Mouse (Mus musculus) cerebellum, adult (tissue): Measurements from ENCODE around the gene Mier1.

Source experiments
- ATAC-seq: cut with Nextera tagmentation; 2 replicates; pipeline ENCODE4 v1.9.2; 2017; ENCODE audit warnings: mild to moderate bottlenecking, moderate library complexity, mixed read lengths; ENCODE audit not compliant: insufficient number of reproducible peaks, low FRiP score, low TSS enrichment

Mier1 gene

DNA sequence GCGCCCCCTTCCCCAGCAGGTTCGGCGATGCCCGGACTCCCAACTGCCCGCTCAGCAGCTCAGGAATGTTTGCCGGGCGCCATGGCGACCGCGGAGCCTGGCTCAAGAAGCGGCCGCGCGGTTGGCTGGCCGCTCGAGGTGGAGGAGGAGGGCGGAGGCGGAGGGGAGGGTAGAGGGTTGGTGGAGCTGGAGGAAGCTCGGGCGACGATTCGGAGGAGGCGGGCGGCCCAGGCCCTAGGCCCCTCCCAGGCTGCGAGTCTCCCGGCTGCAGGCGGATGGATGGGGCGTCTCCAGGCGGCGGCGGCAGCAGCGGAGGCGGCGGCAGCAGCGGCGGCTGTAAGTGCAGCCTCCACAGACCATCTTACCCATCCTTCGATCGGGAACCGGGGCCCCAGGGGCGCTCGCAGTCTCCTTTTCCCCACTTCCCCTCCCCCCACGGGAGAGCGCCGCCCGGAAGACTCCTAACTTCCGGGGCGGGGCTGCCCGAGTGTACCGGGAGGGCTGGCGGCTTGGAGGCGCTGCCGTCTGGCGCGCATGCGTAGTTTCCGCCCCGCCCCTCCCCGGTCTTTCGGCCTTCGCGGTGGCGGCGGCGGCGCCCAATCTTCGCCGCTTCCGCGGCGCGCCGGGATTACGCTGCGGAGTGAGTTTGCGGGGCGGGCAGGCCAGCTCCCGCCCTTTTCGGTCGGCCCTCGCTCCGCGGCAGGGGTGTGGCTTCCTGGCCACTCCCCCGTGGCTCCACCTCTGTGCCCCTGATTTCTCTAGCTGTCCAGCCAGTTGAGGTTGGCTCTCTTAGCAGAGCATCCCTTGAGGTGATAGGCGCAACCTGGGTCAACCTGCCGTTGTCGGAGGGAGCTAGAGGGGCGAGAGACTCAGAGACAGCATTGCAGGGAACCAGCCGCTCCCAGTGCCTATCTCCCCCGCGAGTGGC is at the start of gene Mier1, which contains the start of gene Wdr78:
Gene Mier1, plus strand, starts transcription at position 207 of the 928 bp plus-strand sequence.
Gene Wdr78, minus strand, starts transcription at position 372 of the 928 bp plus-strand sequence.
- peak; percentile 95 for ATAC-seq

GRCm38 (mm10) chr4:103064421-103064820 is 49.8 kb upstream of the Mier1 start:
- ATAC-seq: no peak

GRCm38 (mm10) chr4:103064976-103065375 is 49.2 kb upstream of the Mier1 start:
- no peak for ATAC-seq

- no peak for ATAC-seq
Observed at GRCm38 (mm10) chr4:103067906-103068655, 46.1 kb upstream of the Mier1 start.

DNA sequence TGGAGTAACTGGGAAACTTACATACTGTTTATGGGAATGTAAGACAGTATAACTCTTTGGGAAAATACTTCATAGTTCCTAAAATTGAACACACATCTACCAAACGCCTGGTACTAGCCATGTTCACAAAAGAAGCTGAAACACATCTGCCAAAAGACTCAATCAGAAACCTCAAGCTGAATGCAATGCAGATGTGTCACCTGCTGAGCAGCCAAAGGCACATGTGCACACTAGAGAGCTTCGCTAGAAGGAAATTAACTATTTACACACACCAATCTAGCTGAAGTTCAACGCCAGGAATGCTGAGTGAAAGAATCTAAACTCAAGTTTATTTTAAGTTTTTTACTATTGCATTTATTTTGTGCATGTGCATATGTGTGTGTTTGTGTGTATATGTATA is 43.6 kb upstream of the Mier1 start:
- ATAC-seq: no peak

GRCm38 (mm10) chr4:103085237-103085636 is 29.0 kb upstream of the Mier1 start:
- no peak for ATAC-seq

DNA sequence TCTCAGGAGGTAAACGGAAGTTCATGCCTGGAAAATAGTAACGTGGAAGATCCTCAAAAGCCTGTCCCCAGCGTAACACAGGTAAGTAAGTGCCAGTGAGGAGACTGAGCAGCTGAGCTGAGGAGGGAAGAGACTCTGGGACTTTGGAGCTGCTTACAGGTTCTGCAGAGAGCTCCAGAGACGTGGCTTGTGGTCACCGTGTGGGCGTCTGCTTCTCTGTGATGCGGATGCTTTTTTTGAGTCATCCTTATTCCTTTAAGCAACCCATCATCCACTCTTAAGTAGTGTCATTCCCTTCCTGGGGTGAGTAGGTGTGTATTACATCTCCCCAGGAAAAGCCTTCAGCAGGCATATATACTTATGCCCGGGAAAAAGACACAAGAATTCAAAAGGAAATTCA is 18.3 kb upstream of the Mier1 start:
- ATAC-seq: no peak

DNA sequence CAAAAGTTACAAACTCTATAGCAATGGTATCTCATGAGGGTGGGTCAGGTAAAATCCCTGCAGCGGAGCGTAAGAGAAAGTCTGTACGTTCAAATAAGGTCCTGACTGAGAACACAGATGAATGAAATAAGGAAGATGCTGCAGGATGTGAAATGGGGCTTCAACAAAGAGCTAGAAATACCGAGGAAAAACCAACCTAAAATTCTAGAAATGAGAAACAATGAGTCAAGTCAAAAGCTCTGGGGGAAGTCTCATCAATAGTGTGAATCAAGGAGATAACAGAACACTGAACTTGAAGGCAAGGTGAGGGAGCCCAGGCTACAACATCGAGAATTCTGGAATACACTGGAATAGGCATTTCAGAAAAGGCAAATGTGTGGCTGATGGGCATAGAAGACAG is 15.7 kb upstream of the Mier1 start:
- no peak for ATAC-seq

DNA sequence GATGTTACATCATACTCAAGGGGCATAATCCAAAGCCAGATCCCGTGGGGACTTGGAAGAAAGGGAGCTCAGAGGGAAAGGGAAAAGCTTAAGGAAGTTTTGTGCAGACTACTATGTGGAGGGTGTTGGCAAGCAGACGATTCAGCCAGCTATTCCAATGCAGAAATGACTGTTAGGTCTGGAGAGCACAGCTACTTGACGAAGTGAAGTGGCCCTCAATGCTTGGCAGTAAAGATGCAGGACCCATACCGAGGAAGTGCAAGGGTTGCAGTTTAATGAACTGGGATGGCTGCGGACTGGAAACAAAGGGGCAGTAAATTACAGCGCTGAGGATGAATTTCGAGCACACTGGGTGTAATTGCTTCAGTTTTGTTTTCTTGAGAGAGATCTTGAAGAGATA is 1.5 kb upstream of the Mier1 start:
- ATAC-seq: no peak

DNA sequence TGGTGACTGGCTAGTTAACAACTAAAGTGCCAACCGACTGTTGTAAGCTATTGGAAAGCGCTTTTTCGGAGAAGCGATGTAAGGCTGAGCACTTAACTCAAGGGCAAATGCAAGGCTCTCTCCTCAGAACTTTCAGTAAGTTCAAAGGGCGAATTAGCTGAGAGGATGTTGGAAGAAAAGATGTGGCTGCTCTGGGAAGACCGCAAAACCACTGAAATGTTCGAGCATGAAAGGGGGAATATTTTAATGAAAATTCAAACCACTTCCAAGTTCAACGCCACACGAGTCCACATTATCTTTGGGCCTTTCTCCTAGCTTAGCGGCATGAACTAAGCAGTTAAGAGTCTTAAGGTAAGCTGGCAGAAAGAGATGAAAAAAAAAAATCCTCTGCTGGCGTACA is 788 bp upstream of the Mier1 start:
- ATAC-seq: no peak

DNA sequence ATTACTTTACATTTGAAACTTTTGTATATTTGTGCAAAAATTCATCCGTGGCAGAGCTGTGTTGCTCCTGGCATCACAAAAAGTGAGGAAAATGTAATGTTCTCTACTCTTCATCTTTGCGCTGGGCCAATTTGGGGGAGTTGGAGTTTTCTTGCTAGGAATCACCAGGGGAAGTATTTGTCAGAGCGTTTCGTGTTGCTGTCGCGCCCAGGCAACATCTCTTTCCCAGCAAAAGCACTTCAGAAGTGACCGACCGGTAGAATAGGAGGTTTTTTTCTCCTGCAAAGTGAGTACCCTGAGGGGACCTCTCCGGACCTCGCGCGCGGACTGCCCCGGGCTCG is 4.7 kb downstream of the Mier1 start:
- ATAC-seq: no peak

DNA sequence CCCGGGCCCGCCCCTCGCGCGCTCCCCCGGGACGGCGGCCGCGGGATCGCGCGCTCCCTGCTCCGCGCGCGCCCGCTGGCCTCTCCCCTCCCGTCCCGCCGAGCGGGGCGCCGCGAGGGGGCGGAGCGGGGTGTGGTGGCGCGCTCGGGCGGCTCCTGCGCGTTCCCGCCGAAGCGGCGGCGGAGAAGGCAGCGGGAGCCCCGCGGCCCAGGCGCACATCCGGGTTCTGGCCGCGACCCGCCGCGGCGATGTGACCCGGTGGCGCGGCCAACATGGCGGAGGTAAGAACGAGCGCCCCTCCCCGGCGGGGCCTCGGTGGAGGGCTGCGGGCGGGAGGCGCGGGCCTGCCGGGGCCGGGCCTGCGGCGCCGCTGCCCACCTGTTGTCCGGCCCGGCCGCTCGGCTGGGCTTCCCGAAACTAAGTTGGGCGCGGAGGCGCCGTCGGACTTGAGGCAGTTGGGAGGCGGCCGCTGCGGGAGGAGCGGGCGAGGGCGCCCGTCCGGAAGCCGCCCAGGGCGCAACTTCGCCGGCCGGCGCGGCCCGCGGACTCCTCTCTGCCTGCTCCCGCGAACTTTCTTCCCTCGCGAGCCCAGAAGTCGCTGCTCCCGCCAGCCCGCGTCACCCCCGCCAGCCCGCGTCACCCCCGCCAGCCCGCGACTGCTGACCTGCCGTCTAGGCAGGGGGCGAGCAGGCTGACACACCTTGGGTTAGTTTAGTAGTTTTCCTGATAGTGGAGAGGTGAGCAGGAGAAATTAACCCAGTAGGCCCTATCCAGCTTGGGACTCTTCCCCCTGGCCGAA is 5.2 kb downstream of the Mier1 start:
- peak; percentile 56 for ATAC-seq

DNA sequence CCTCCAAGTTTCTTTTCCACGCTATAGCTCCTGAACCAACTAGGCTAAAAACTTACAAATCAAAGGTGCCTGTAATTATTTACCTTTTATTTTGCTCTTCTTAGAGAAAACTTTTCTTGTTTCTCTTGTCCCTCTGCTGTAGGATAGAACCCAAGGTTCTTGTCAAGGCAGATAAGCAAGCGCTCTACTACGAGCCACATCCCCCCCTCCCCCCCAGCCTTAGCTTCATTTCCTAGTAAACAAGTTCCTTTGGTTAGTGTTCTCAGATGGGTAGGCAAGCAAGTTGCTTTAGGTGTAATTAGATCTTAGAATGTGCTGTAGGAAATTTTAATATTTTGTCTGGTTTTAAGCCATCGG is 5.8 kb downstream of the Mier1 start:
- ATAC-seq: no peak

GRCm38 (mm10) chr4:103120395-103120794 is 6.2 kb downstream of the Mier1 start:
- ATAC-seq: no peak

- no peak for ATAC-seq
Observed at GRCm38 (mm10) chr4:103120874-103121389, 6.7 kb downstream of the Mier1 start.

- no peak for ATAC-seq
Observed at GRCm38 (mm10) chr4:103123086-103123485, 8.9 kb downstream of the Mier1 start.

DNA sequence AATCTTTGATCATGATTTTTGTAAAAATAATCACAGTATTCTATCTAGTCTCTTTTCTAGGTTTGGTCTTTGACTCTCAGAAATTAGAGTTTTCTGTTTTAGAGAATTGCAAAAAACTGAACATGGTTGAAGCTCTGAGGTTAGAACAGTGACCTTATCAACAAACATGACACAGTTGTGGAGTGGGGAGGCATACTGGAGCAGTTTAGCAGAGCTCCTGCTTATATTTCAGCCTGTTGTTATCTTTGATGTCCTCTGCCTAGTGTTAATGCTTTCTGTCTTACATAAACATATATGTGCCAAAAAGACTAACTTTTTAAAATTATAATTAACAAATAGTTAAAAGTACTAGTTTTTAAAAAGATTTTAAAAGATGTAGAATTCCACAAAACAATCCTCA is 9.4 kb downstream of the Mier1 start:
- no peak for ATAC-seq

- no peak for ATAC-seq
Observed at GRCm38 (mm10) chr4:103126533-103126932, 12.3 kb downstream of the Mier1 start.

DNA sequence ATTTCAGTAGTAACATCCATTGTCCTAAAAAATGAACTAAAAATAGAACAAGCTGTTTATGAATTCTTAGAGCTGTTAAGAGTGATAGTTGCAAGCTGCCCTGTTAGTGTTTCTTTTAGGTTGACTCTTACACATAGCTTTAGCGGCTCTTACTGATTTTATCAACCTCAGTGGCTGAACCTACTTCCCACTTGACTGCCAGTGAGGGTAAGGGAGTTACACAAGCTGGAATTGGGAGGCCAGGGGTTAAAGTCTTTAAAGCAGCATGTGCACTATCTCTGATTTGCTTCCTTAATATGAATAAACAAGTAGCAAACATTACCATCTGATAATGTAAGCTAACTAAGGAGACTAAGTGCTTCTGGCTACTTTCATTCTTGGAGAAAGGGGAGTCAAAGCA is 22.8 kb downstream of the Mier1 start:
- no peak for ATAC-seq

- ATAC-seq: peak; percentile 52; the same call in 1 of the 2 replicates
Observed at GRCm38 (mm10) chr4:103146339-103146738, 32.1 kb downstream of the Mier1 start.

DNA sequence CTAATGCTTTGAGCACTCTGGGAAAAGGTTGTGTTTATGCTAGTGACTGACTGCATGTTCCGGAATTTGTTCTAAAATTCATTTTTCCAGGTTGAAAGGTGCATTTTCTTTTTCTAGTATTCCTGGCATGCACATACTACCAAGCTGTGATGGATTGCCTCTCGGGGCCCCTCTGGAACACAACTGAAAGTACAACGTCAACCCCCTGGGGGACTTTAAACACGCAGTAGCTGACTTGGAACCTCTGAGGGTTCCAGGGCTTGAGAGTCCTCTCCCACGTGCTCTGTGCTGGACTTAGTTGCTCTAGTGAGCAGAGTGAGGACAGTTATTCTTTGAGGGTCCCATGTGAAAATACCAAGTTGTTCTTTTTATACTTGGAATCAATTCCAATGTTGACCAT is 37.8 kb downstream of the Mier1 start:
- no peak for ATAC-seq
